Mouse (Mus musculus) CD4-positive naive resting alpha-beta T cell, adult 76 days (primary cell): ENCODE measurements around the gene Slfn14. TPM values are rescaled to one million over a fixed set of nuclear protein-coding genes. Genes with fewer than 3 reads are reported as not detected.

Experiments used
- total RNA-seq: library from RNA; stranded (reverse); gene quantifications from one replicate; pipeline ENCODE4 v1.2.4, GENCODE M21; 2023

Gene Slfn14
- total RNA-seq: 0.64 TPM

GRCm38 (mm10) chr11:83286566-83286965 lies at the start of gene Slfn14:
Gene Slfn14, minus strand, starts transcription at chr11:83286726.

DNA sequence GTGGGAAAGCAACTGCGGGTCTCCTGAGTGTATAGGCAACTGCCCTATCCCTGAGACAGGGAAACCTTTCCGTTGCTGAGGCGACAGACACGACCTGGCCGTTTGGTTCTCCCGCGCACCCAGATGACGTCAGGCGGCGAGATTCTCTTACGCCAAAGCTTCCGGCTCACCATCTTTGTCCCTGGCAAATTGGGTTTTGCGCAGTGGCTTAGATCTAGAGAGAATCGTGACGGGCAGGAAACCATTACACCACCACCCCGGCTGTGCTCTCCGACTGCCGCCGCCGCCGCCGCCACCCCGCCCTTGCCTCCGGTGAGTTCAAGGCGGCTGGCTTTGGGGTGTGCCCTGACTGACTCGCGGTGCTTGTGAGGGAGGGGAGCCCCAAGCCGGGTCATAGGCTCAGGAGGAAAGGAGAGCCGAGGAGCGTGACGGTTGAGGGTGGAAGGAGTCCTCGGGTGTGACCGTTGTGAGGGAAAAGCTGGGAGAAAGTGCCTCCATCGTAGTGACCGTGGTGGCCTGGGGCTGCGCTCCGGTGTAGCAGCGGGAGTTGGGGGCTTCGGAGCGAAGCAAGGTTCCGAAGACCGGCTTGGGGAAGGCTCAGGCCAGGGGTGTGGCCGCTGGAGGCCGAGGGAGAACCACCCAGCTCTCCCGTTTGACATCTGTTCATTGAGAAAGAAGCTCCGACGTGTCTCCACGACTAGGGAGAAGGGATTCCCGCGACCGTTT lies 16.2 kb upstream of the Slfn14 start, which contains the start of gene Pex12:
TSS of gene Pex12 (minus strand) at position 61 of the 726 bp plus-strand sequence.

GRCm38 (mm10) chr11:83298225-83299195 lies 12.0 kb upstream of the Slfn14 start, which contains the start of gene Ap2b1:
Gene Ap2b1, plus strand, starts transcription at chr11:83299024.

Other genes with a start within 250 kb of the Slfn14 start
- 173 TPM for gene Slfn2, start 221.6 kb downstream of the Slfn14 start, total RNA-seq
- gene Slfn1, start 169.9 kb downstream of the Slfn14 start, total RNA-seq: 113 TPM
- 1.3 TPM for gene Slfn4, start 111.5 kb downstream of the Slfn14 start, total RNA-seq
- 4.8 TPM for gene Slfn3, start 95.4 kb downstream of the Slfn14 start, total RNA-seq
- 80.6 TPM for gene Ap2b1, start 12.3 kb upstream of the Slfn14 start, total RNA-seq
- gene Pex12, start 15.9 kb upstream of the Slfn14 start, total RNA-seq: 14.5 TPM
- 0.35 TPM for gene Rasl10b, start 122.4 kb upstream of the Slfn14 start, total RNA-seq
- gene Gas2l2, start 142.7 kb upstream of the Slfn14 start, total RNA-seq: not detected
- gene 1700020L24Rik, start 151.0 kb upstream of the Slfn14 start, total RNA-seq: not detected
- not detected for gene Mmp28, start 176.3 kb upstream of the Slfn14 start, total RNA-seq
- gene Taf15, start 186.4 kb upstream of the Slfn14 start, total RNA-seq: 141 TPM
- gene Heatr9, start 235.4 kb upstream of the Slfn14 start, total RNA-seq: not detected
- gene Ccl5, start 243.8 kb upstream of the Slfn14 start, total RNA-seq: 52.5 TPM